Mouse (Mus musculus) kidney, postnatal 36 days (tissue): ENCODE measurements around the gene Cd27.

Source experiments
- DNase-seq, 2 experiments: peaks; one replicate each; pipeline ENCODE4 v3.0.0; 2021 to 2022; ENCODE audit warnings: mixed read lengths in 2 of 2

The Cd27 gene

GRCm38 (mm10) chr6:125241566-125241965 is 4.8 kb upstream of the Cd27 start:
- no peak for DNase-seq

GRCm38 (mm10) chr6:125240617-125241016 is 3.8 kb upstream of the Cd27 start:
- no peak for DNase-seq

GRCm38 (mm10) chr6:125239547-125239946 is 2.7 kb upstream of the Cd27 start:
- no peak for DNase-seq

DNA sequence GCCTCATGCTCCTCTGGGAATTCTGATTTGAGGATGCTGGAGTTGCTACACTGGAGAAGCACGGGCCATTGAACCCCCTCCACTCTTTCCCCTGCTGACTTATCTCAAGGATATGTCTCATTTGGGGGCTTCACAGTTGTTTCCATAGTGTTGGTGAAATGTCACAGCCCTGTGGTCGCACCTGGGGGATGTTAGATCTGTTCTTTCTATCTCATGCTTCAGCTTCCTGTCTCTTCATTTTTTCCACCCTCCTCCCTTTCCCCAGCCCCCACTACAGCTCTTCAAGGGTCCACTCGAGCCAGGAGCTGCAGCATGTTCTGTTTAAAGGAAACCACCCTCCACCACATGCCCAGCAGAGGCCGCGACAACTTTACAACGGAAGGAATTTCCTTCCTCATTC is 1.6 kb upstream of the Cd27 start:
- DNase-seq = no peak

DNA sequence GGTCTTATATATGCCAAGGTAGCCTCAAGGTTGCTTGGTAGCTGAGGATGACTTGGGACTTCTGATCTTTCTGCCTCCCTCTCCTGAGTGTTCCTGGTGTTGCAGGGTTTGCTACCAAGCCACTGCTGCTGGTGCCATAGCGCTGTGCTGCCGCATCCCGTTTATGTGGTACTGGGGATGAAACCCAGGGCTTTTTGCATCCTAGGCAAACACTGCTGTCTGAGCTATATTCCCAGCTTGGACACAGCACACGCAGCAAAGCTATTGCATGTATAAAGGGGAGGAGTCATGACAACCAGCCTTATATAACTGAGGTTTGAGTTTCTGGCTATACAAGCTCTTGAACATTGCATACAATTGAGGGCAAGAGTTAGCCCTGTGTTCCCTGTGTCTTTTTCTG is 611 bp upstream of the Cd27 start:
- no peak for DNase-seq

DNA sequence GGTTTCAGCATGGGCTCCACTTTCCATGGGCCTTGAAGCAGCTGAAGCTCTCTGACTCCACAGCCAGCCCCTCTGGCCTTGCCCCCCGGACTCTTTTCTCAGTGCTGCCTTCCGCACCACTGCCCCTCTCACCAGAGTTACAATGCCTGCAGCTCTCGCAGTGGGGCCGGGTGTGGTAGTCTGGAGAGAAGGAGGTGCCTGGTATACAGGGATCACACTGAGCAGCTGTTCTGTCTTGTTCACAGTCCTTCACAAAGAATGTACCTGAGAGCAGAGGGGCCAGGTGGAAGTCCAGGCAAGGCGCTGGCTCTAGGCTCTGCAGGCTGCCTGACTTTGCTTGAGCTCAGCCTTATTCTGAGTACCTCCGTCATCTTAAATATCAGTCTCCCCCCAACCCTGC is 469 bp downstream of the Cd27 start:
- no peak for DNase-seq

DNA sequence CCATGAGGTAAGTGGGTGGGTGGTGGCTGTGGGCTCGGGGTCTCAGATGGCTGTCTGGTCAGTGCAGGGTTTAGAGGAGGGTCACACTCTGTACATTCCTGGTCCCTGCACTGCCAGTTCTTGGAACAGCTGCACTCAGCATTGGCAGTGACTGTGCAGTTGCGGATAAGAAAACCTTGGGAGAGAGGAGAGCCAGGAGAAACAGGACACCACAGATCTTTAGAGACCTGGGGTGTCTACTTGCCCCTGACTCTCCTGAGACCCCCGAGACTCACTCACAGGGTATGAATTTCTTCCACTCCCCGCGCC is 2.3 kb downstream of the Cd27 start:
- no peak for DNase-seq

DNA sequence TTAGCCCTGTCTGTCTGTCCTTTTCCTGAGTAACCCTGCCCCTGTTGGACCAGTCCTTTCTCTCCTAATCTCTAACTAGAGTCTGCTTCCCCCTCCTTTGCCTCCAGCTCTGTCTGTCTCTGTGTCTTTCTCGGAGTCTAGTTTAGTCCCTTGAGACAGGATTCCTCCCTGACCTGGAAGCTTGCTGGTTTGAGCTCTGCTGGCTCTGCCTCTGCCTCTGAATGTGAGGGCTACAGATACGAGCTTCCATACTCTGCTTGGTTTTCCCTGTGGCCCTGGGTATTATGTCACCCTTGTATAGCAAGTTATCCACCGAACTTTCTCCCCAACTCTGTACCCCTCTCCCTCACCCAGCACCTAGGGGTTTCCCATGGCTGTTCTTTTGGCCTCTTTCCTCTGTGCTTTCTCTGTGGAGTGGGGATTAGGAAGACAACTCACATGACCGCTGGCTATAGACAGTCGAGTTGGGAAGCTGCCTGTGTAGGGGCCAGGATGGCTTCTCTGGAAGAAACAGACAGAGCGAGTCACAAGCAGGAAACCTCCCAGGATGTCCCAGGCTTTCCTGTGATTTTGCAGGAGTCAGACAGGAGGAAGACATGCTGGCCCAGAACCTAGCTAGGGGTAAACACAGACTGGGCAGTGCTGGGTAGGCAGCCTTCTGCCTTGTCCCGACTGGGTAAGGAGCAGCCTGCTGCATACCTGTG is 2.8 kb downstream of the Cd27 start:
- DNase-seq = peak in 1 of 2 experiments; percentile 37

GRCm38 (mm10) chr6:125232516-125232915 is 4.3 kb downstream of the Cd27 start:
- no peak for DNase-seq

- peak in 1 of 2 experiments; percentile 43 for DNase-seq
Measured at GRCm38 (mm10) chr6:125232045-125232437, 4.8 kb downstream of the Cd27 start.

DNA sequence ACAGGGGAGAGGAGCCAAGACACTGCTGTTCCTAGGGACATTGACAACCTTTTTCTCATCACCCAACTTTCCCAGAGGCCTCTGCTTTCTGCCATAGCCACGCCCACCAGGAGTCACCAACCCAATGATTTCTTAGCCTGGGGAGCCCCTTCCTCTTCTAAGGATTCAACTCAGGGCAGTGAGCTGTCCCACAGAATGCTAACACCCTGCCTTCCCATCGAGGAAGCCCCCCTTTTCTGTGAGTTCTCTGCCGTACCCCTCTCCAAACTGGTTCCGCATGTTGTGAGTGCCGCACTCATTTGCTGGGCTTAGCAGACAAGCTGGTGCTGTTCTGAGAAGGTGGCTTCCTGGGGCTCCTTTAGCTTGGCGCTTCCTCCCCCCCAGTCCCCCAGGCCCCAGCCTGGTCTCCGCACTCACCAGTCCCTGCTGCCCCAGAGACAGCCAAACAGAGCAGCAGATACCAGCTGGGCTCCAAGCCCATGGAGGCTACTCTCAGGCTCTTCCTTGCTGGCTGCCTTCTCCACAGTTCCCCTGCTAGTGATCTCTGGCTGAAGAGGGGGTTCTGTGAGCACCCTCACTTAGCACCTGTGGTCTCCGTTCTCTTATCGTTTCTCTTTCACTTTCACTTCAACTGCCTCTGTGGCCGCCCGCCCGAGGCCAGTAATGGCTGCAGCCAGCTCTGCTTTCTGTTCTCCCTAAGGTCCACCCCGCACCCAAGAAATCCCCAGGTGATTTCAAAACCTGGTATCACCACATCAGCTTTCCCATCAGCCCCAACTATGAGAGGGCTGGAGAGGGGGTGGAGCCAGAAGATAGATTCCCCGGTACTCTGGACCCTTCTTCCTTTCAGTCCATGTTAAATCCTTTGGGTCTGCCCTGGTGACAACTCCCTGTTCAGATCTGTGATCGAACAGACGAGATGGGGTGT is 5.4 kb downstream of the Cd27 start, which contains the start of gene Tapbpl:
Tapbpl (minus strand) TSS at position 744 of the 928 bp plus-strand sequence.
- DNase-seq = peak; percentile 68 to 77

- no peak for DNase-seq
Measured at GRCm38 (mm10) chr6:125230571-125230970, 6.2 kb downstream of the Cd27 start.

- DNase-seq = peak in 1 of 2 experiments; percentile 60
Measured at GRCm38 (mm10) chr6:125225518-125226115, 11.2 kb downstream of the Cd27 start.

DNA sequence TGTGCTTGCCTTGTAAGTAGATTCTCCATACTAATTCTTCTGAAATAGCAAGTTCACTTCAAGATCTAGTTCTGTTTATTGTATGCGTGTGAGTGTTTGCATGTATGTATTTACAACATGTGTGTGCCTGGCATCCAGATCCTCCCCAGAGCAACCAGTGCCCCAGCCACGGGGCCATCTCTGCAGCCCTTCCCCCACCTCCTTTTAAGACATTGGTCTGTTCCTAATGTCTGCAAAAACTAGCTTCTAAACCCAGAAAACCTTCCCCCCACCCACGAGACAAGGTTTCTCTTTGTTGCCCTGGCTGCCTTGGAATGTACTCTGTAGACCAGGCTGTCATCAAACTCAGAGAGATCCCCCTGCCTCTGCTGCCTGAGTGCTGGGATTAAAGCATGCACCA is 14.2 kb downstream of the Cd27 start:
- no peak for DNase-seq

DNA sequence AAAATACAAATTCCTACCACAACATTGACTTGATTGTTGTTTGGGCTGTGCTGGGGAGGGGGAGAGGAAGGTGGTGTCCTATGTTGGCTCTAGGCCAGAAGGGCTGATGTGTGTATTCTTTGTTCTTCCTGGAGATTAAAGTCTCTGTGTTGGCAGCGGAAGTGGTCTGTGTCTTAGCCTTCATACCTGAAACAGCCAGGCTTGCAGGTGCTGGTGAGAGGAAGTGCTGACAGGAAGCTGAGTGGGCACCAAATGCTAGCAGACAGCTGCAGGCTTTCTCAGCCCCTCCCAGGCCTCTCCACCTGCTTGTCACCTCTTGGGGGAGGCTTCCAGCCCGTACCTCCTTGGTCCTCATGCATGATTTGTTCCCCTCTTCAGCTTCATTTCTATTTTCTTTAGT is 14.7 kb downstream of the Cd27 start:
- peak in 1 of 2 experiments; percentile 28 for DNase-seq

DNA sequence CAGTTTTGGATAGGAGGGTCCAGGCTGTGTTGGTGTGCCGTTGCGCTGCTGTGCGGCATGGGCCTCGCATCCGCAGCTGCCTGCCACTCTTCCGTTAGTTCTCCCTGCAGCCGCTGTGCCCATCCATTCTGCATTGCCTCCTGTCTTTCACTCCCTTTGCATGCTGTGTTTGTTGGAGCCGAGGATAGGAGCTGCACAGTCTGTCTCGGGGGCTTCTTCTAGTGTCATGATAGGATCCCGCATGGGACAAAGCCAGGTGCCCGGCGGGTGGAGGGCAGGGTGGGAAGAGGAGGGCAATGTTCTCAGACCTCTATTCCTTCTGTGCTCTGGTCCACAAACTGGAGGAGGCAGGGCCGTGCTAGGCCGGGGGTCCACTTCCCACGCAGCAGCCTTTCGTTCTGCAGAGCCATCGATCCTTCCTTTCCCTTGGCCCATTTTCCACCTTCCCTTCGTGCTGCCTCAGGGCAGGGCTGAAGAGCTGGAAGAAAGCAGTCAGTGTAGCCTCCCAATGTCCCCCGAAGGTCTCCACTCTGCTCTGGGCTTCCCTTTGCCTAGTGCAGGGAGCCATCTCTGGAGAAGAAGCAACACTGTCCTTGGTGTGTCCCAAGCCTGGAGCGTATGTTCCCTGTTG is 15.6 kb downstream of the Cd27 start:
- no peak for DNase-seq

GRCm38 (mm10) chr6:125218963-125219362 is 17.8 kb downstream of the Cd27 start:
- peak; percentile 75 to 80 for DNase-seq

DNA sequence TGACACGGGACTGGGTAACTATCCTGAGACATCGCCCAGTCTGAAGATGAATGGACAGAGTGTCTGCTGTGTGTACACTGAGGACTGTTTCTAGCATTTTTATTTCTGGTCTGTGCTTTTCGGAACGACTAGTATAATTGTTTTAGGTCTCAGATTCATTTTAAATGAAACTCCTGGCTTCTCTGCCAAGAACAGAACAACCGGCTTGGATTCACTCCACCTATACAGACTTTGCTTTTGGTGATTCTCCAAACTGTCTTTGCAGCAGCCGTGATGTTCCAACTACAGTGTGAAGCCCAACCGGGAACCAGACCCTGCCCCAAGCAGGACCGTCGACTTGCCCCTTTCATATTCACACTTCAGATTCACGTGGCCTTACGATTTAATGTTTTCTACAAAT is 18.9 kb downstream of the Cd27 start:
- no peak for DNase-seq

DNA sequence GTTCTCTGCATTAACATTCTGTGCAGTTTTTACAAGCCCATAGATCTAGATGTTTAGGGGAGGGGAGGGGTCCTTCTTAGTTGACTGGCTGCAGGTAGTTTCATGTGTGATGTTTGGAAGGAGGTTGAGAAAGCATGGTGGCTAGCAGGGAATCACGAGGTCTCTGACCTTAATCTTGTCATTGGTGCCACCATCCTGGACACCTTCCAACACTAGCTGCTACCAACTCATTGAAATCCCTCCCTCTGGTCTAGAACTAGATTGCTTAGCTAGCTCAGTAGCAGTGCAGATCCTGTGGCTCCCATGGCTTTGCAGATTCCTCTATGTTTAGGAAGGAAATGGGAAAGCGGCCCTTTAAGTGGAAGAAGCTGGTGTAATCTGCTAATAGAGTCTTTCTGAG is 19.9 kb downstream of the Cd27 start:
- DNase-seq = no peak

- peak; percentile 97 to 98 for DNase-seq
Measured at GRCm38 (mm10) chr6:125215148-125215954, 21.5 kb downstream of the Cd27 start, which contains the start of gene Vamp1. TSS of gene Vamp1 (plus strand) at chr6:125215551.

DNA sequence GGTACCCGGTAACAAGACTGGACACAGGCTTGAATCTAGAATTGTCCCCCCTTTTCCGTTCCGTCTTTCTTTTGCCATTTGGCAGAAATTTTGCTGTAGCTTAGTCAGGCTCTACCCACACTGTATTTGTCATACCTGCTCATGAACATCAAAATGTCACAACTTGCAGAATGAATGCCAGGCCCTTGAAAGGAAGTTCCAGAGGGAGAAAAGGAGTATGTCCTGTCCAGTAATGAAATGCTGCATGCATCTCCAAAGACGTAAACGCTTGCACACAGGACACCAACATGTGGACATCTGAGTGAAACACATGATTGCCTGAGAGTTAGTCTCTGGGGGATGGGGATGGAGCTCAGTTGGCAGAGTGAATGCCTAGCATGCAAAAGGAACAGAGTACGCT is 23.1 kb downstream of the Cd27 start:
- DNase-seq = no peak

- no peak for DNase-seq
Measured at GRCm38 (mm10) chr6:125213129-125213528, 23.7 kb downstream of the Cd27 start.
